Mouse (Mus musculus) c-Kit-positive CD71-positive TER-119-positive erythroid progenitor cells, embryonic 14.5 days (primary cell): ENCODE data around the gene Pih1d2.
"Not testable (repeated sequence)": the region's sequence is repeated elsewhere in the genome, so short reads cannot be mapped to it uniquely, and the experiment has no call there.

Source experiments
- DNase-seq: peaks from one replicate; pipeline ENCODE4 v3.0.0-alpha.2; 2013; ENCODE audit warnings: low spot score

Pih1d2 gene

DNA sequence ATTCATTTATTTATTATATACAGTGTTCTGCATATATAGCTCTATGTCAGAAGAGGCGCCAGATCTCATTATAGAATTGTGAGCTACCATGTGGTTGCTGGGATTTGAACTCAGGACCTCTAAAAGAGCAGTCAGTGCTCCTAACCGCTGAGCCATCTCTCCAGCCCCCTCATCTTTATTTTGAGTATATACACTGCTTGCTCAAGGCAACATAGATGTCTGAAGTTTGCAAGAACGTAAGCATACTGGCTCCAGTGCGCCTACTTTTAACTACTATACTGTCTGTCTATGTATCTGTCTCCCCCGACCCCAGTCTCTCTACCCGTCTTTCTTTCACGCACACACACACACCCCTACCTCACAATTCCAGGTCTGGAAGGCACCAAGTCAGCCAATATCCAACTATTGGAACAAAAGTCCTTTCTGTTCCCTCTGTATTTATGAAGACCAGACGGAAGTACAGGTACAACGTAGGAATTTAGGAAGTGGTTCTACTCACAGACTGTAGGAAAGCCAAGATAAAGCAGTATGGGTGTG lies 741 bp downstream of the Pih1d2 start:
- DNase-seq = no peak

DNA sequence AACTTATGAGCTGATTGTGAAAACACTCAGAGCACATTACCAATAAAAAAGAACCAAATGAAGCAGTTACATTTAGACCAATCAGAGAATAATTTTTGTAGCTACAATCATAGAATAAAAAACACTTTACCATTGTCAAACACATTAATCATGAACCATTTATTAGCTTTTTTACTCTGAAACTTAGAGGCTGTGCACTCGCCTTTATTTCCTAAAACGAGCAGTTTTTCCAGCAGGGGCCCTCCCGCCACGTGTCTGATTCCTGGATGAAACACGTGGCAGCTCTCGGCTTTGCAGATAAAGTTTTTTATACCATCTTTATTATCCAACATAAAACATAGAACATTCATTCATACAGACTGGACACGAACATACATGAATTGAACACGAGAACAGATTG lies 13.8 kb downstream of the Pih1d2 start:
- DNase-seq = not testable (repeated sequence)

DNA sequence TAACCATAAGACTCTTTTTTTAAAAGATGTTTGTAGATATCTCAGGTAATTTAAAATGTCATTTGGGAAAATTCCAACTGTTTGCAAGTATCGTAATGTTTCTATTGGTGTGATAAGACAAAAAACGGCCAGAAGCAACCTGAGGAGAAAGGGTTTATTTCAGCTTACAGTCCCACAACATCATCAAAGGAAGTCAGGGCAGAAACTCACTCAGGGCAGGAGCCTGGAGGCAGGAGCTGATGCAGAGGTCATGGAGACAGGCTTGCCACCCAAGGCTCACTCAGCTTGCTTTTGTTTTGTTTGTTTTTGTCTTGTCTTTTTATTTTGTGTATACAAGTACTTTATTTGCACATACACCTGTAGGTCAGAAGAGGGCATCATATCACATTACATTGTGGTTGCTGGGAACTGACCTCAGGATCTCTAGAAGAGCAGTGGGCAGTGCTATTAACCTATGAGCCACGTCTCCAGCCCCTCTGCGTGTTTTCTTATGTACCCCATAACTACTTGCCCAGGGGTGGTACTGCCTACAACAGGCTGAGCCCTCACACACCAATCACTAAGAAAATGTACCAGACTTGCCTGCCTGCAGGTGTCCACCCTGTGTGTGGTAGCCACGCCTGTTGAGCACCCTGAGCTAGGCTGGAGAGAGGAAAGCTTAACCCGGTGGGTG lies 15.0 kb downstream of the Pih1d2 start:
- DNase-seq = no peak

DNA sequence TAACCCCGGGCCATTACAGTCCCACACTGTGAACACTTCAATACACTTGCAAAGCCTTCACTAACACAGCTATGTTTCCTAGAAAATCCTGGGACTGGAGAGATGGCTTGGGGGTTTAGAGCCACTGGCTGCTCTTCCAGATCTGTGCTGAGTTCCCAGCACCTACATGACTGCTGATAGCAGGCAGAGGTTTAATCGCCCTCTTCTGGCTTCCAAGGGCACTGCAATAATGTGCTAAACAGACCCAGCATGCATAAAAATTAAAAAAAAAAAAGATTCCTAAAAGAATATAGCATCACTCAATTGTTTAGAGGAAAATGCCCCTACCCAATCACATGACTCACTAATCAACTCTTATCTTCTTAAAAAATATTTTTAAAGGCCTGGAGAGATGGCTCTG lies 15.9 kb downstream of the Pih1d2 start:
- DNase-seq = no peak

DNA sequence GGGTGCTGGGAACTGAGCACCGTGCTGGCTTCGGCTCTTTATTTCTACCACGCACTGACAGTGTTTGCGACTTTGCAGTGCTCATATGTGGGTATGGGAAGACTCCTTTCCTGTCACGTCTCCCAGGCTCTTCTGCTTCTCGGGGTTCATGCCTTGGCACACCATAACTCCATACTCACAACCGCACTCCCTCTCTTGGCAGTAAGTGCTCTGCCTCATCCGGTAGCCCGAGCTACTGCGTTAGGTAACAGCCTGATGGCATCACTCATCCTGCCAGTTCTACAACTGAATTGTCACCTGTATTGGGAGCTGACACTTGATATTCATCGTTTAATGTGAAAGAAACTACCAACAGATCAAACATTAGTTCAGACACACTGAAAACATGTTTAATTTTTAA lies 17.1 kb downstream of the Pih1d2 start:
- DNase-seq = no peak

DNA sequence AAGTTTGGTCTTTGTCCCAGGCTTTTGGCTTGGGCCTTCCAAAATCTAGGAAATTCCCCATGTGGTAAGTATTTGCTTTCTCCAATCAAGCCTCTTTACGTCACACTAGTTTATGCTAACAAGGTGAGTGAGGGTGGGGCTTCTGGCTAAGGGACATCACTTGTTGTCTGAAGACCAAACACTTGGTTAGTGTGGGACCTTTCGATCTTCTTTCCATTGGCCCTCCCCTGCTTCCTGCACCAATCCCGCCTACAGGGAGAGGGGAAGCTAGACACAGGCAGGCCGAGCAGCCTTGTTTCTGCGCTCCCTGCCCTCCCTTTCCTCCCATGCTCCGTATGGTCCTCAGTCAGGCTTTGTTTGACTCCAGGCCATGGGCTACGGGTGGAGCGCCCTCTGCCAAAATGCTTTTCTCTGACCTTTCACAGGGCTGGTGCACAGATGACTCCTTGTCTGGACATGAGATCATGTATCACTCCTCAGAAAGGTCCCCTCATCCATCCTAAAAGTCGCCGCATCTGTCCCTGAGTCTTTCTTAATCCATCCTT lies 29.8 kb downstream of the Pih1d2 start:
- DNase-seq = no peak

DNA sequence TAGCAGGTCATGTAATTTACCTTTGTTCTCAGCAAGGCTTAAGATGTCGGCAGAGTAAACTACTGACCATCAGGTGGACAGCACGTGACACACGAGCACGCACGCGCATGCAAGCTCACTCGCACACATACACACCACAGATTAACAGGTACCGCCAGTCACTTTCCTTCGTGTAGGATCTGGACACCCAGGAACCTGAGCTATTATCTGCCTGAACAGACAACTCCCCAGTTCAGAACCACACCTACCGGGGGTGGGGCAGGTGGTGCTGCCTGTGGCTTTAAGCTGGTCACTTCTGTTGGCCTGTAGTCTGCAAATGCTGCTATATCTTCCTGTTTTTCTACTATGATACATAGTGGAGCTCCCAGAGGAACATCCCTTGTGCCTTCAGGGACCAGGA lies 33.4 kb downstream of the Pih1d2 start:
- peak; percentile 42 for DNase-seq

DNA sequence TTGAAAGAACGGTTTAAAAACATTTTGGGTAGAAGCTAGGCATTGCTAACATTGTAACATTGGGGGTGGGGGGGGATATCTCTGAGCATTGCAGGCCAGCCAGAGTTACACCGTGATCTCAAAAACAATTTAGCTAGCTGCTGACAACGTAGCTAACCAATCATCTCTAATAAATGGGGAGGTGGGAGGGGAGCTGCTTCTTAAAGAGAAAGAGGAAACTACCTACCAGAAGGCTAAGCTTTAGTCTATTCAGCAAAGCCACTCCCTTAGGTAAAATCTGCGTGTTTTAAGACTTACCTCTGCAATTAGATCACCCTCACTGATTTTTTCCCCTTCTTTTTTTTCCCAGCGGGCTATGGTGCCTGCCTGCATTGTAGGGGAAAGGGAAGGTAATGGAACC lies 41.3 kb downstream of the Pih1d2 start:
- no peak for DNase-seq

DNA sequence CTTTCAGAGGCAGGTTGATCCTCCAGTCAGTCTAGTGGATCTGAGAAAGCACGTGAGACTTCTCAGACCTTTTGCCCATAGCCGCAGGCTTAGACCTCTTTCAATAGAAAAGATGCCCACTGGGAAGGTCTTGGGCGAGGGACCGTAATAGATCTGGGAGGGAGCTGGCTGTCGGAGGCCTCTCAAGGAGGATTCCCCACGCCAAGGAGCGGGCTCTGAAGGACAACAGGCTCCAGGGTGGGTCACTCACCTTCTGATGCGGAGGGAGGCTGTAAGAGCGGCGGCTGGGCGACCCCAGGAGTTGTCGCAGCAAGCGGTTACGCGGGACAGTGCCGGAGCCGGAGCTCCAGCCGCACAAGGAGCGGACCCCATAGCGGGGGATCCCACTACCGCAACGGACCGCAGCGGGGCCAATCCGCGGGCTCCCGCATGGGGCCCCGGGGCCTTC lies 41.8 kb downstream of the Pih1d2 start:
- peak; percentile 32 for DNase-seq

DNA sequence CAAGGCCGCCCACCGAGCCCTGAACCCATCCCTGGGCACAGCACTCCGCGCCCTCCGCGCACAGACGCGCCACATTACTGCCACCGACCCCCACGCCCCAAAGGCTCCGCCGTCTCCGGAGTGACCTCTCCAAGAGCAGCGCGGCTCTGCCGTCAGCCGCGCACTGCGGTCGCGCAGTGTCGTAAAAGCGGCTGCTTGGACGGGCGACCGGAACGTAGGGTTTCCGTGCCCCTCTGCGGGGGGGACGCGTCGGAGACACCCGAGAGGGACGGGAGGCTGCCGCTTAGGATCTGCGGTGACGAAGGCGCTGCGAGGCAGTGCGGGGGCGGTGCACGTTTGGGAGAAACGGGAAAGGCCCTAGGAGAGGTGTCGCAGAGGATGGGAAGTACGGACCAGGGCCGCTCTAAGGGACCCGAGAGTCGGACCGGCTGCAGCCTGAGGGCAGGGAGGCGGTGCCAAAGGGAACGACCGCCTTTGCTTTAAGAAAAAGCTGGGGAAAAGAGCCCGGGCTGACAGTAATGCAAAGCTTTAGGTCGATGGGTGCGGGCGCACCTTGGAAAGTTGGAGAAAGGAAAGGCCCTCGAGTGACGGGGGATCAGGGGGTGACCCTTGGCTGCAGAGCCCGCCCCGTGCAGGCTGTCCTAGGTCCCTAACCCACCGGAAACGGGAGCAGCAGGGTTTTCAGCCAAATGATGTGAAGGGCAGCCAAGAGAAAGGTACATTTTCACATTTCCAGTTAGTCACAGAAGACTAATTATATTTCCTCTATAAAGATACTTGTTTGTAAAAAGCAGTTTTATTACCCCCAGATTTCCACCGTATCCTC lies 42.5 kb downstream of the Pih1d2 start, which contains the start of gene Dlat:
Gene Dlat, minus strand, starts transcription at position 389 of the 826 bp plus-strand sequence.
- DNase-seq = peak; percentile 75

DNA sequence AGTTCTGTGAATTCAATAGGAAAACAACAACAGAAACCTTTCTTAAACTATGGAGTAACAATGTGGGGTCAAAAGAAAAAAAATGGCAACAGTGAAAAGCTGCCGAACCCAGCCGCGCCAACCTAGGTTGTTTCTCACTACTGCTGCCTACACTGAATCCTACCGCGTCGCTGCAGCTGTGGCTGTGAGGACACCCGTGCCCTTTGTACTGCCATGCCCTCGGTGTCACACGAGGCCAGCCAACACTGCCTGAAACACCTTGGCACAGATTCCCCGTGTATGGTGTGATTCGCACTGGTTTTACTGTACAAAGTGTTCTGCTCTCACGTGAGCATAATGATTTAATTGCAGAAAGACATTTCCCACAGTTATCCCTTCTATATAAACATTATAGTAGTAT lies 43.3 kb downstream of the Pih1d2 start:
- peak; percentile 17 for DNase-seq

DNA sequence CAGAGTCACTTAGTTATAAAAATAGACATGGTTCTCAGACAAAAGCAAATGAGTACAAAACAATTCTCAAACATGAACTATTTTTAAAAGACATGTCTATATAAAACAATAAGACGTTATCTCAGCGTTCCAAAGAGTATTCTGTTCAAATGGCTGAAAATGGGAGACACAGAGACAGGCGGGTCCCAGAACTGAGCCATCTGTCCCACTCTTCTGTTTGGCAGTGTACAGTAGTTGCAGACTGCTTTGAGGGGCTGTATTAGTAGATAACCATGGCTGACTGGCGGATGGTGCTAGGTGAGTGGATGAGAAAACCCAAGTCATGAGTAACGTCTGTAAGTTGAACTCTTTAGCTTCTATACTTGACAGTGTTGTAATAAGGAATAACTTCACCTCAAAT lies 47.7 kb downstream of the Pih1d2 start:
- no peak for DNase-seq

DNA sequence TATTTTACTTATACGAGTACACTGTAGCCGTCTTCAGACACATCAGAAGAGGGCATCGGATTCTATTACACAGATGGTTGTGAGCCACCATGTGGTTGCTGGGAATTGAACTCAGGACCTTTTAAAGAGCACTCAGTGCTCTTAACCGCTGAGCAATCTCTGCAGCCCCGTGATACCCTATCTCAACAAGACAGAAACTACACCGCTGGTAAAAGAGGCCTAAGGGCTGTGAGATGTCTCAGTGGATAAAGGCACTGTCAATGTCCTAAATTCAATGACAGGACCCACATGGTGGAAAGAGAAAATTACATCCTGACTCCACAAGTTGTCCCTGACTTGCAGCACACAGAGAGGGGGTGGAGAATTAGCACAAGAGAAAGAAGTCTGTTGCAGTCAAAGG lies 49.3 kb downstream of the Pih1d2 start:
- DNase-seq = no peak

DNA sequence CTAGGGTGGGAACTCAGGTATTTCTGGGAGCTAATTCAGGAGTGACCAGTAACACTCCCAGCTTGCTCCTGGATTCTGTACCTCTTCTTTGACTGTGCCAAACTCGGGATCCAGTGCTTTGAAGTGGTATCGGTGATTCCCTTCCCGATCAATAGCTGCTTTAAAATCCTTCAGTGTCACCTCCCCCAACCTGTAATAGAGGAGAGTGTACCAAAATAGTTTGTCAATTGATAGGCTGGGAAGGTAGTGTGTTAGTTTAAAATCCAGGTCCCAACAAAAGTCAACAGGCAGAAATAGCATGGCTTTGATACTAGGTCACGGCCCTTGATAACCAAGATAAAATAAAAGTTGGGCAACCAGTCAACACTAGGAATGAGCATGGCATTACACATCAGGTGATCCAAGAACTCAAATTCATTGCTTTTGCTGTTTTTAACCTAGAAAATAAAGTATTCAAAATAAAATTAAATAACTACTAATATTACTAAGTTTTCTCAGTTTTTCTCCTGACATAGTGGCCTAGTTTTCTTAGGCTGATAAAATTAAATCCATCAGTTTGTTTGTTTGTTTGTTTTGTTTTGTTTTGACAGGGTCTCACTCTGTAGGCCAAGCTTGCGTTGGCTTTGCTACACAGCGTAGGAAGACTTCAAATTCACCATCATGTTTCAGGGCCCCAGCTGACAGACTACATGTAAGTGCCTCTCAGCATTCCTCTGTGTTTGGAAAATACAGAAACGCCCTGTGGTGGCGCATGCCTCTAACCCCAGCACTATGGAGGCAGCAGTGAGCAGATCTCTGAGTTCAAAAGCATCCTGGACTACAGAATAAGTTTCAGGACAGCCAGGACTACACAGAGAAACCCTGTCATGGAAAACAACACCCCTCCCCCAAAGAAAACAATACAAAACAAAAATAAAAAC lies 50.7 kb downstream of the Pih1d2 start:
- no peak for DNase-seq

DNA sequence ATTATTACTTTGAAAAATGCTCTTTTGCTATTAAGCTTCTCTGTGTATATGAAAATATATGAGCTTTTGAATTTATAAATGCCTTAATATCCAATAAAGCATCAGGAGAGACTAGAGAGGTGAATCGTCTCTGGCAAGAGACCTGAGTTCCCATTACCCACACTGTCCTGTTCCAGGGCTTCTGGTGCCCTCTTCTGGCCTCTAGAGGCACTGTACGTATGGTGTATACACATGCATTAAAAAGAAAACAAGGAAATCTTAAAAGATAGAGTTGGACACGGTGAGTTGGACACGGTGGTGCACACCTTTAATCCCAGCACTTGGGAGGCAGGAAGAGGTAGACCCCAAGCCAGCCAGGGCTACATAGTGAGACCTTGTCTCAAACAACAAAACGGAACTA lies 53.6 kb downstream of the Pih1d2 start:
- DNase-seq = peak; percentile 57
